Mouse (Mus musculus) urinary bladder, postnatal 36 days (tissue): ENCODE measurements around the gene Gm20388.

Experiments used
- DNase-seq, 2 experiments: peaks; one replicate each; pipeline ENCODE4 v3.0.0; 2022; ENCODE audit warnings: low spot score in 2 of 2, mixed read lengths in 1 of 2

Gene Gm20388

DNA sequence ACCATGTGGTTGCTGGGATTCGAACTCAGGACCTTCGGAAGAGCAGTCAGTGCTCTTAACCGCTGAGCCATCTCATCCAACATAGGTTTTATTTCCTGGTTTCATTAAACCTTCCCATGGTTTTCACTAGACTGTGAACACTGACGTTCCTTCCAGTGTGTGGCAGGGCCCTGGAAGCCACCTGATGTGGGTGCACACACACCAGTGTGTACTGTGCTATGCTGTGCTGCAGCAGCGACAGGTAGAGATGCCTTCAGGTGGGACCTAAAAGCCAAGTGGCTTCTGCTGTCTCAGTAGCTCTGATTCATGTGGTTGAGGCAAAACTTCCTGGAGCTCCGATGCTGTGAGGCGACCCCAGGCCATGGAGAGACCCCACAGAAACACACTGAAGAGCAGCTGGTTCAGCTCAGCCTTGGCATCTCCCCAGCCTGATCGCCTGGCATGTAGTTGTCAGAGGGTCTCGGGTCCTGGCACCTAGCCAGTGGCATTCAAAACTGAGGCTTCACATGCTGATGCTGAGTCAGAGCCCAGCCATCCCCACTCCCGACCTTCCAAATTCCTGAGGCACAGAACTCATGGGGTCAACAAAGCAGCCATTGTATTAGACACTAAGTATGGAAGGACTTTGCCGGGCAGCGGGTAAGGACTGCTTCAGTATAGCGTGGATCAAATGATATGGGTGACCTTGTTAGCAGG, 3842.3 kb downstream of the Gm20388 start:
- DNase-seq = no peak

- DNase-seq = no peak
Observed at GRCm38 (mm10) chr8:123753604-123754375, 3843.1 kb downstream of the Gm20388 start.

- DNase-seq = no peak
Observed at GRCm38 (mm10) chr8:123754538-123755431, 3844.1 kb downstream of the Gm20388 start.

- DNase-seq = no peak
Observed at GRCm38 (mm10) chr8:123756901-123757300, 3846.3 kb downstream of the Gm20388 start.

GRCm38 (mm10) chr8:123758935-123759334, 3848.3 kb downstream of the Gm20388 start:
- no peak for DNase-seq

- DNase-seq = no peak
Observed at GRCm38 (mm10) chr8:123759933-123760332, 3849.3 kb downstream of the Gm20388 start.

DNA sequence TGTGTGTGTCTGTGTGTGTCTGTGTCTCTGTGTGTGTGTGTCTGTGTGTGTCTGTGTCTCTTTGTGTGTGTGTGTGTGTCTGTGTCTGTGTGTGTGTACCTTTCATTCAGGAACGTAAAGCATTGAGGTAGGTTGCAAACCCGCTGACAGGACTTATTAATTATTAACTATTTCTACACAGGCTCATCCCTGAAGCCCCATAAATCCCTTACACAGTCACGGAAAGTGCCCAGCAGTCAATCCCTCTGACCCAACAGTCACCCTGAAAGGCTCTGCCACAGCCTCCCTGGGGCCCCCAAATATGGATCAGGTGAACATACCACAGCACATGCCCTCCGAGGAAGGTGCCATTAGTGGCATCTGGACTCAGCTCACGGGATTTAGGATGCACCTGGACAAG, 3849.9 kb downstream of the Gm20388 start:
- no peak for DNase-seq

GRCm38 (mm10) chr8:123761266-123761882, 3850.7 kb downstream of the Gm20388 start:
- DNase-seq = peak in 1 of 2 experiments; percentile 61

DNA sequence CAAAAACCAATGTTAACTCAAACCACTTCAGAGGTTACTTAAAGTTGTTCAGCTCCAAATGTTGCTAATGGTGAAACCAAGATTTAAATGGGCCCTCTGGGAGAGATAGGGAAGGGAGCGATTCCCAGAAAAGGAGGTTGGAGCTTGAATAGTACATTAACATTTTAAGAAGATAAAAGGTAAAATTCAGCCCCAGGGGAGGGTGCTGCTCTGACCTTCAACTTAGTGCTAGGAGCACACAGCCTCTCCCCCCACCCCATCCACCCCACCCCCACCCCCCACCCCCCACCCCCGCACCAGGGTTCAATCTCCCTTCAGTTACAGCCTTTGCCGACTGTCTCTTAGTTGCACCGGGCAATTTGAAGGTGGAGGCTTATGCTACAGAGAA, 3851.2 kb downstream of the Gm20388 start:
- no peak for DNase-seq

- peak in 1 of 2 experiments; percentile 48 for DNase-seq
Observed at GRCm38 (mm10) chr8:123763355-123763754, 3852.7 kb downstream of the Gm20388 start.

GRCm38 (mm10) chr8:123764671-123765070, 3854.0 kb downstream of the Gm20388 start:
- DNase-seq = no peak

- no peak for DNase-seq
Observed at GRCm38 (mm10) chr8:123766516-123766915, 3855.9 kb downstream of the Gm20388 start.

- DNase-seq = no peak
Observed at GRCm38 (mm10) chr8:123767874-123768273, 3857.2 kb downstream of the Gm20388 start.

- DNase-seq = peak; percentile 38 to 59
Observed at GRCm38 (mm10) chr8:123768492-123769356, 3858.1 kb downstream of the Gm20388 start.

DNA sequence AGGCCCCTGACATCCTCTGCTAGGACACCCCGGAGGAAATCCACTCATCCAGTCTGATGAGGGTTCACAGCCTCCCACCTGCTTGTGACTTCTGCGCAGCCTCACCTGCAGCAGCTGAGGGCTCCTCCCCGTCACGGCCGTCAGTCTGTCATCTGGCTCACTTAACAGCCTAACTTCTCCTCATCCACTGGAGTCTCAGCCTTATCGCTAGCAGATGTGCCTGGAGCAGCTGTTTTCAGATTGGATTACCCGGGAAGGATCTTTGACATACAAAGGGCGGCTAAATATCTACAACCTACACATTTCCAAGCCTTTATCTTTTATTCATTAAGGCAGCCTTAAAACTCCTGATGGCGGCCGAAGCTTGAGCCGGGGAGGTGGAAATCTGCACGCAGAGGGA, 3862.8 kb downstream of the Gm20388 start:
- DNase-seq = no peak

- DNase-seq = no peak
Observed at GRCm38 (mm10) chr8:123774491-123774890, 3863.8 kb downstream of the Gm20388 start.

- peak in 1 of 2 experiments; percentile 56 for DNase-seq
Observed at GRCm38 (mm10) chr8:123777319-123777718, 3866.7 kb downstream of the Gm20388 start.

GRCm38 (mm10) chr8:123780471-123780870, 3869.8 kb downstream of the Gm20388 start:
- DNase-seq = no peak

DNA sequence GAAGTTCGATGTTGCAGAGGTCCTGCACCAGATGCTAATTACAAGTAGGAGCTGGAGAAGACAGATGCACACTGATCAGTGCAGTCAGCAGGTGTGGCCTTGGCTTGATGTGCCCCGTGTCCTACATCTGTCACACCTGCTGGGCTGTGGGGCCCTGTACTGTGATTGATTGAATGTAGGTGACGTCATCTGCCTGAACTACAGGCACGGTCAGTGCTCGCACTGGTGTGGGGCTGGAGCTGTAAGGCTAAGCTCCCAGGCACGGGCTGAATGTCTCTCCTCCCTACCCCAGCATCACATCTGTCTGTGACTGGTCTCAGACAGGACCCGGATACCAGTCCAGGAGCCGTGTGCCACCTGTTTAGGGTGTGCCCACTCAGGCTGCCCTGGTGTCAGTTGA, 3870.6 kb downstream of the Gm20388 start:
- DNase-seq = no peak

GRCm38 (mm10) chr8:123783525-123784249, 3873.0 kb downstream of the Gm20388 start:
- DNase-seq = peak; percentile 70 to 82
